Mouse (Mus musculus): Measurements from ENCODE around the gene Fam43a.

DNA sequence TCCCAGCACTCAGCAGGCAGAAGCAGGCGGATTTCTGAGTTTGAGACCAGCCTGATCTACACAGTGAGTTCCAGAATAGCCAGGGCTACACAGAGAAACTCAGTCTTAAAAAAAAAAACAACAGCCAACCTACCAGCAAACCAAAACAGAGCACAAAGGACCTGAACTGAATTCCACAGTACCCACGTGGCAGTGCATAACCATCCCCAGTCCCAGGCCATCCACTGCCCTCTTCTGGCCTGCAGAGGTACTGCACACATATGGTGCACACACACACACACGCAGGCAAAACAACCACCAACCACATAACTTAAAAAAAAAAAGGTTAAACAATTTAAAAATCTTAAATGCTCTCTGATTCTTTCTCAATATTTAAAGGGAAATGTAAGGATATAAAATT lies 42.7 kb downstream of the Fam43a start:
- TF ChIP-seq GATA1 (IDR thresholded peaks at IDR 0.05; ENCODE audit: low read length): no peak
- no peak for TF ChIP-seq TAL1 (IDR thresholded peaks at IDR 0.05; ENCODE audit: low read length)
